Mouse (Mus musculus): ENCODE data around the gene Col25a1.

Gene Col25a1

GRCm38 (mm10) chr3:130256059-130256458 is 124.8 kb downstream of the Col25a1 start:
- DNase-seq: no peak

- no peak for DNase-seq
Observed at GRCm38 (mm10) chr3:130256610-130257009, 125.3 kb downstream of the Col25a1 start.

GRCm38 (mm10) chr3:130259670-130260069 is 128.4 kb downstream of the Col25a1 start:
- DNase-seq: no peak

DNA sequence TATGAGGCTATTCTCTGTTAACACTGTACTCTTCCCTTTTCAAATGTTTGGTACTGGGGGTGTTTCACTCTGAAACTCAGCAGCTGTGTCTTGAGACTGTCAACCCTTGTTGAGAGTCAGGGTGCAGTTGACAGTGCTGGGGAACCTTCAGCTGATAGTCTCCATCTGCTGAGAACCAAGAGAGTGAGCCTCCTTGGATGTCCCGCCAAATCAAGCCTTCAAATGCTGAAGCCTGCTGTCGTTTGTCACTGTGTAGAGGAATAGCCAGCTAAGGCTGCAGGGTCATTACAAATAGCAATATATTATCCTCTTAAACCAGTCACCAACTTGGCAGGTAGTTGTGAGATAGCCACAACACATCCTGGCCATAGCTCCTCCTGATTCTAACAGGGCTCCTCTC is 129.0 kb downstream of the Col25a1 start:
- no peak for DNase-seq

- DNase-seq: peak in 1 of 2 experiments; percentile 15
Observed at GRCm38 (mm10) chr3:130265104-130265503, 133.8 kb downstream of the Col25a1 start.

DNA sequence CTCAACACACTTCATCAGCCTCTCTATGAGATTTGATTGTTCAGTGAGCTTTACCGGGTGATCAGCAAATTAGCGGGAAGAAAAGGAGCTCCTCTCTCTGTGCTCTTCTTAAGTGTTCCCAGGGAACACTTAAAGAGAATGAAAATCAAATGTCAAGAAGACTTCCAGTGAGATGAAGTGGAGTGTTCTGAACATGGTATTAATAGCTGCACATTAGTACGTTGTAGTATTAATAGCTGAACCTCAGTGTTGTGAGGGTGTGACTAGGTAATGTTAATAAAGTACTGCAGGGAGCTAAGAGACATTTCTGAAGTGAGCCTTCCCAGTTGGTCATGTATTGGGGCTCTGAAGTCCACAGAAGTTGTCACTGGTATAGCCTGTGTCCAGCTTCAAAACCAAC is 139.2 kb downstream of the Col25a1 start:
- DNase-seq: no peak

- no peak for DNase-seq
Observed at GRCm38 (mm10) chr3:130273949-130274348, 142.6 kb downstream of the Col25a1 start.

GRCm38 (mm10) chr3:130278298-130279050 is 147.2 kb downstream of the Col25a1 start:
- DNase-seq: no peak

GRCm38 (mm10) chr3:130283011-130283760 is 151.9 kb downstream of the Col25a1 start:
- DNase-seq: peak; percentile 37 to 69

- no peak for DNase-seq
Observed at GRCm38 (mm10) chr3:130288102-130288501, 156.8 kb downstream of the Col25a1 start.

DNA sequence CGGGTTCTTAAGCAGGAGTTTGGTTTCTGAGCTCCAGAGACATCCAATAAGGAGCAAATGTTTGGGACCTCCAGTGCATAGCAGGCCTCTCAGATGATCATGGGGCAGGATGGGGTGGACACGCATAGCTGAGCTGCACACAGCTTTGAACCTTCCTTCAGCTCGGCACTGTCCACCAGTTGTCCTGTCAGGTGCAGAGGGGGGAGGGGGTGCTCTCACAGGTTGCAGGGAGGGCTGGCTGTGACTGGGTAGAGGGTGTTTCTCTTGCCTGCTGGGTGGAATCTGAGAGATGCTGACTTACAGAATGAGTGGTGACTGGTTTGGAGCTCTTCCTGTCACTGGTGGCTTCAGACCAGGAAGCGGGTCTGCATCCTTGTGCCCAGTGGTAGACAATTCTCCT is 157.5 kb downstream of the Col25a1 start:
- DNase-seq: no peak

DNA sequence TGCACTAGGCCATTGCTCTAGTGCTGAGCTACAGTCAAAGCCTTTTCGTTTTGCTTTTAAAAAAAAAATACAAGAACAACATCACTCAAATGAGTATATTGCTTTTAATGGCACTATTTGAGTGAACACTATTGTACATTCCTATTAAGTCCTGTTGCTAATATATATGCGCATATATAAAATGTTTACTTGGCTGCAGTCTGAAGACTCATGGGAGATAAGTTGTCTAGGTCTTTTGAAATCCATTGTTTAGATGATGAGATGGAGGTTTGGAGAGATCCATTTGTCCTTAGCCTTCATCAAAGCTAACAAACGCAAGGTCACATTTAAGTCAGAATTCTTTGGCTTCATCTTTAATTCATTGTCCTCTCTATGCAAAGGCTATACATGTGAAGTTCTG is 157.9 kb downstream of the Col25a1 start:
- DNase-seq: no peak

DNA sequence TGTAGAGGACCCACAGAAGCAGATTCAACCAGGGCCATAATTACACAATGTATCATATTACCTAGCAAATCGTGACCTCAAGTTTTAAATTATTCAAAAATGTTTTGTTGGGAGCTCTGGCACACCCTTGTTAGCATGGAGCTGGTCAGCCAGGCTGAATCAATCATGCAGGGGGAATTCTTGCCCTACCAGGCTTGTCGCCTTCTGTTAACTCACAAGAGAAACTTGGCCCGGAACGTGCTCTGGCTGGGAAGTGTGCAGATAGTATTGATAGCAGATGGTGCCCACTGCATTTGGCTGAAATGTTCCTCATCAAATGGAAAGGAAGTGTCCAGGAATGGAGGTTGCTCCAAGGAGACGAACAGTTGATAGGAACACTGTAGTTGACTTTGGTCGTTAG is 158.9 kb downstream of the Col25a1 start:
- peak; percentile 84 to 90 for DNase-seq

GRCm38 (mm10) chr3:130290672-130291071 is 159.4 kb downstream of the Col25a1 start:
- DNase-seq: no peak

GRCm38 (mm10) chr3:130291926-130292325 is 160.6 kb downstream of the Col25a1 start:
- no peak for DNase-seq

GRCm38 (mm10) chr3:130300530-130300929 is 169.2 kb downstream of the Col25a1 start:
- DNase-seq: no peak

DNA sequence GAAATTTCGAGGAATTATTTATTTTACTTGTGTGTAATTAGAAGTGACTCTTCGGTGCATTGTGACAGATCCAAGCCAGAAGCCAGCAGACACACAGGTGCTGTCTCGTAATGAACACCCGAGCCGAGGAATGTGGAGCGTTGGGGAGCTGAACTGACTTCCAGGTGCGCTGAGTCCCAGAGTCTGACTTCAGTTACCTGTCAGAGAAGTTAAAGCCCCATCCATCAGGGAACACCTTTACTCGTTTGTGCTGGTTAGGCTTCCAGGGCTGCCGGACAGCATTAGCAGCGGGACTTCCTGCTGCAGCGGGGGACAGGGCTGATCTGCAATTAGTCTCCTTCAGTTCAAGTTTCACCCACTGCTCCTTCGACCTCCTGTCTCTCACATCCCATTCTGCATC is 172.3 kb downstream of the Col25a1 start:
- DNase-seq: no peak

- DNase-seq: peak; percentile 45 to 54
Observed at GRCm38 (mm10) chr3:130304827-130305226, 173.5 kb downstream of the Col25a1 start.

DNA sequence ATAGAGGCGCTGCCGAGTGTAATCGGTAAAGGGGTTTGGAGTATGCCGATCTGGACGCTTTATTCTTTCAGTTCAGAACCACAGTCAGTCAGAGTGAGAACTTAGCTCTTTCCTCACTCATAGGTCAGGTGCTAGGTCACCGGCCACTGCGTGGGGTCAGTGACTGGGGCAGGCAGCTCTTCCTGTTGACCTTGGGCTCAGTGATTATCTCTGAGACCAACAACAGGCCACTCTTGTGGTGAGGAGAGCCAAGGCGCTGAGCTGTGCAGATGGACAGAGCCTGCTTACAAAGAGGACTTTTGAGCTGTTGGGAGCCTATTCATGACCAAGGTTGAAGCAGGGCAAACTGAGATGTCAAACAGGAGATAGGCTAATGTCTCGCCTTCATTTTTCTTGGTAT is 174.4 kb downstream of the Col25a1 start:
- no peak for DNase-seq

- DNase-seq: no peak
Observed at GRCm38 (mm10) chr3:130309277-130309676, 178.0 kb downstream of the Col25a1 start.

DNA sequence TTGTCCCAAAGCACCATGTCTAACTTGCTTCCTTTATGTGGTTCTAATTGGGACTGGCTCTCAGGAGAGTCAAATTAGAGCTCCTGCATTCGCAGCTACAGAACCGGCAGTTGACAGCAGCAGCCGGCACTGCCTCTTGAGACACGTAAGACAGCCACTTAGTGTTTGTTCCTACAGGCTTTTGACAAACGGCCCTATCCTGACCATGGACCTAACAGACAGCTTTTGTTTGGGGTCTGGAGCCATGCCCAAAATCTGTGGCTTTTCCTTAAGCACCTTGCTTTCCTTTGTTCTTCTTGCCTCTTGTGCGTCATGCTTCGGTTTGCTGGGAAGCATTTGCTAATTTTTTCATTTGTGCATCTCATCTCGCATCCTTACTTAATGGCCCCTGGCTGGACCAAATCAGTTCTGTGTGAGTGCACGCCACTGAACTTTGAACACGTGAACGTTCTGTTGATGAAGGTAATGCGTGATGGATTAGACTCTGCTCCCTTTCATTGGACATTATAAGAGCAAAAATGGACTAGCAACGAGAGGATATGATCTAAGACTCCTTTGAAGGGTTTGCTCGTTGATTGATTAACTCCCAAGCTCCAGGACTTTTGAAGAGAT is 179.5 kb downstream of the Col25a1 start:
- peak in 1 of 2 experiments; percentile 14 for DNase-seq

GRCm38 (mm10) chr3:130313246-130313645 is 181.9 kb downstream of the Col25a1 start:
- no peak for DNase-seq
